Mouse (Mus musculus): Measurements from ENCODE around the gene Elane.
"Not testable (repeated sequence)": the region's sequence is repeated elsewhere in the genome, so short reads cannot be mapped to it uniquely, and the experiment has no call there.

DNA sequence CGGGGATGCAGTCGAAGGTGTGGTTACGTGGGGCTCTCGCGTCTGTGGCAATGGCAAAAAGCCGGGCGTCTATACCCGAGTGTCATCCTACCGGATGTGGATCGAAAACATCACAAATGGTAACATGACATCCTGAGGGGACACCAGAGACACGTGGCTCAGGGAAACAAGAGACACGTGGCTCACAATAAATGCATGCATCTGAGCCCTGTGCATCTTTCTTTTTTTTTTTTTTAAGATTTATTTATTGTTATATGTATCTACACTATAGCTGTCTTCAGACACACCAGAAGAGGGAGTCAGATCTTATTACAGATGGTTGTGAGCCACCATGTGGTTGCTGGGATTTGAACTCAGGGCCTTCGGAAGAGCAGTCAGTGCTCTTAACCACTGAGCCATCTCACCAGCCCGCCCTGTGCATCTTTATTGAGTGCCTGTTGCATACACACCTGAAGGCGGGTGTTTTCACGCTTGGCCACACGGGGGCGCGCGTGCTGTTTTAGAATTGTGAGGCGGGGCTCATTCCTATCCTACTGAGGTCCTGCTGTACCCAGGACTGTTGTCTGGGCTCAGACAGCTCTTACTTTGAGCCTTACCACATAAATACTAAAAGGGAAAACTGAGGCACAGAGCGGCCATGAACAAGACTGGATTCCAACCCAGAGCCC is 6.5 kb downstream of the Elane start:
- TF ChIP-seq POLR2A (IDR thresholded peaks at IDR 0.05; ENCODE audit: insufficient read depth, low read depth, low read length) = not testable (repeated sequence)
- TF ChIP-seq CTCF (IDR thresholded peaks at IDR 0.05; ENCODE audit: insufficient read depth, low read depth, low read length) = peak; percentile 85
